Mouse (Mus musculus) stomach, postnatal 0 days (tissue): ENCODE measurements around the gene Hectd4. TPM values are rescaled to one million over a fixed set of nuclear protein-coding genes. Genes with fewer than 3 reads are reported as not detected.

Source experiments
- ATAC-seq: fragments of 200-750 bp; cut with Nextera tagmentation; 2 replicates; pipeline ENCODE4 v1.8.0; 2017; ENCODE audit not compliant: low FRiP score, low TSS enrichment
- DNase-seq: peaks from one replicate; pipeline ENCODE4 v3.0.0-alpha.2; 2016; ENCODE audit warnings: low spot score
- H3K27ac ChIP-seq: fragments of 300-500 bp; sonication (generic); replicated peaks from 2 replicates; pipeline ENCODE4 v1.5.1; 2014; ENCODE audit warnings: mild to moderate bottlenecking, control low read depth
- H3K27me3 ChIP-seq: fragments of 300-500 bp; sonication (generic); 2 replicates; pipeline ENCODE4 v1.6.1; 2014; ENCODE audit warnings: low read length; ENCODE audit not compliant: control insufficient read depth, insufficient read depth
- H3K36me3 ChIP-seq: fragments of 300-500 bp; sonication (generic); 2 replicates; pipeline ENCODE4 v1.6.1; 2014; ENCODE audit warnings: low read length, mixed read lengths; ENCODE audit not compliant: control insufficient read depth, insufficient read depth
- H3K4me1 ChIP-seq: fragments of 300-500 bp; sonication (generic); replicated peaks from 2 replicates; pipeline ENCODE4 v1.6.1; 2014; ENCODE audit warnings: antibody characterized with exemption; ENCODE audit not compliant: control insufficient read depth, insufficient read depth
- H3K4me2 ChIP-seq: fragments of 300-500 bp; sonication (generic); replicated peaks from 2 replicates; pipeline ENCODE4 v1.6.1; 2014; ENCODE audit warnings: low read depth, mild to moderate bottlenecking, control low read depth, moderate library complexity
- H3K4me3 ChIP-seq: fragments of 300-500 bp; sonication (generic); 2 replicates; pipeline ENCODE4 v1.5.1; 2014; ENCODE audit warnings: low read depth, low read length, control low read depth
- H3K9ac ChIP-seq: fragments of 300-500 bp; sonication (generic); 2 replicates; pipeline ENCODE4 v1.6.1; 2014; ENCODE audit warnings: mild to moderate bottlenecking, low read length, control low read depth, mixed read lengths
- H3K9me3 ChIP-seq: fragments of 300-500 bp; sonication (generic); 2 replicates; pipeline ENCODE4 v1.6.1; 2016; ENCODE audit warnings: low read length; ENCODE audit not compliant: control insufficient read depth
- CTCF ChIP-seq: IDR thresholded peaks from 2 replicates; pipeline ENCODE4 v1.5.1; 2016; ENCODE audit warnings: antibody characterized with exemption, low read depth, mild to moderate bottlenecking, moderate library complexity
- EP300 ChIP-seq: optimal IDR thresholded peaks from 2 replicates; pipeline ENCODE3; 2016; ENCODE audit warnings: antibody characterized with exemption
- WGBS: fragments of 180-500 bp; shearing (Covaris S2); extraction: QIAGEN DNeasy Blood & Tissue Kit; methylation state at CpG from one replicate; pipeline ENCODE4 v1.1.7; 2014; 5-methylcytosine and 5-hydroxymethylcytosine counted together
- polyA plus RNA-seq: library from polyadenylated mRNA; unstranded; fragments of >200 nt; fragmentation: Nextera tagmentation; extraction: Ambion mirVana; gene quantifications from 2 replicates; pipeline ENCODE4 v1.2.1, GENCODE M21; 2015

Hectd4 gene
- polyA plus RNA-seq, 1 experiment from 2014 or later: 1.7 TPM

DNA sequence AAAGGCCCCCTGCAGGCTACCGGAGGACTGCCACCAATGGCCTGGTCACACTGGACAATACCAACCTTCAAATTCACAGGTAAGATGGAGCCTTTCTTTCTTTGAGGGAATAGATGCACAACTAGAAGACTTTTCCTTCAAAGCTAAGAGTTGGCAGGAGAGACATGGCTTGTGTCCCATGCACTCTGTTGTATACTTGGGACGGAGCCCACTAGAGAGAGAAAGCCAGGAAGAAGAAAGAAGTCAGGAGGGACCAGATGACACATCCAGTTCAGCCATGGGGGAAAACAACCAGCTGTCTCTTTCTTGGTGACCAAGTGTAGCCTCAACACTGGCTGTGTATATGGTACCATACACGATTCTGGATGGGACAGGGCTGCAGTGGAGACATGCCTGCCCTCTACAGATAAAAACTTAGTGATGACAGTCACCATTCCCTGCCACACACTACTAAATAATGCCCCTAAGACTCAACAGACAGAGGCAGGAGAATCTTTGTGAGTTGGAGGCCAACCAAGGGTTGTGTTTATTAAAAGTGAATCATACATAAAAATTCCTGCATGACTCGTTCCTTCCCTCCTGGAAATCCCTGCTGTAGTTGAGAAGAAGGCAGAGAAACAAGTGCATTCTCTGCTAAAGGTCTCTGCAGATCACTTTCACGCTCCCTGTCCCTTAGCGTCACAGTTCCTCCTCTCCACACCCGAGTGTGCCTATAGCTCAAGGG is 119.7 kb downstream of the Hectd4 start:
- no peak overlapping the region for H3K9ac ChIP-seq
- H3K4me1 ChIP-seq: no peaks in the 10 kb centered on the region
- H3K4me2 ChIP-seq: no peak overlapping the region
- WGBS: 66% methylated on average over 7 of the region's 7 CpGs
- H3K27me3 ChIP-seq: no peaks in the 10 kb centered on the region
- TF ChIP-seq CTCF (no peak), EP300 (no peak)
- ATAC-seq (no peak), DNase-seq (no peak)
- H3K4me3 ChIP-seq: no peak overlapping the region
- peaks cover 40% of the 10 kb centered on the region for H3K36me3 ChIP-seq
- no peaks in the 10 kb centered on the region for H3K9me3 ChIP-seq
- peak overlapping the region; percentile 63; the same call in 1 of the 2 replicates for H3K27ac ChIP-seq

DNA sequence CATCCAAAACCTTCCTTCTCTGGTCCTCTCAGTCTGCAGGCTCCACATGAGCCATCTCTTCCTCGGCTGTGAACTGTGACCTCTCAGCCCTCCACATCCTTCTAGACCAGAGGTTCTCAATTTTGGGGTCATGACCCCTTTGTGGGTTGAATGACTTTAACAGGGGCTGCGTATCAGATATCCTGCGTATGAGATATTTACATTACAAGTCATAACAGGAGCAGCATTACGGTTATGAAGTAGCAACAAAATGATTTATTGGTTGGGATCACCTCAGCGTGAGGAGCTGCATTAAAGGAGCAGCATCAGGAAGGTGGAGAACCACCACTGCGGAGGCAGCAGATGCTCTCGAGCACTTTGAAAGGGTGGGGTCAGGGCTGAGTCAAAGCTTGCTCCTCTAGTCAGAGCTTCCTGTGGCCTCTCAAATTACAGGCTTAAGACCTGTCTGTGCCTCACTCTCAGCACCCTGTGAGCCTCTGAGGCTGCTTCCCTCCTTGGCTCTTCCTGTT is 121.0 kb downstream of the Hectd4 start:
- H3K27me3 ChIP-seq: no peaks in the 10 kb centered on the region
- peak; percentile 33; the same call in 1 of the 2 replicates for ATAC-seq
- H3K36me3 ChIP-seq: peaks cover 44% of the 10 kb centered on the region
- TF ChIP-seq EP300 (no peak), CTCF (no peak)
- H3K4me3 ChIP-seq: no peak overlapping the region
- no peak overlapping the region for H3K4me2 ChIP-seq
- 25% methylated on average over 7 of the region's 7 CpGs for WGBS
- no peak for DNase-seq
- 0 out of 2 replicates have a peak overlapping the region, but pooled peaks have one; percentile 31 for H3K27ac ChIP-seq
- no peak overlapping the region for H3K9ac ChIP-seq
- H3K9me3 ChIP-seq: no peaks in the 10 kb centered on the region
- no peaks in the 10 kb centered on the region for H3K4me1 ChIP-seq

DNA sequence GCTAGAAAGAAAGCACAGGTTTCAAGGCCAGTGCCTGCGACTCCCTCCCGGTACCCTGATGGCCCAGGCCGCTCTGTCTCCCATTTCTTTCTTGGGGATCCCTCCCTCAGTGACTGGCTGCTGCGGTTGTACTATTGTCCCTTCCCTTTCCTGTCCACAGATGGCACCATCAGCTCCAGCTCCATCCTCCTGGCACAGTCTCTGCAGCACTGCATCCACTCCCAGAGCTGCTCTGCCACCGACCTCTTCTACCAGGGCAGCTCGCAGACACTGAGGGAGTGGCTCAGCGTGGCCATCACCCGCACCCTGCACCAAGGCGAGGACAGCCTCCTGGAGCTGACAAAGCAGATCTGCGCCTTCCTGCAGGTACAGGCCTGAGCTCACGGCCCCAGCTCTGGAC is 122.5 kb downstream of the Hectd4 start:
- Histone ChIP-seq H3K27ac (no peak overlapping the region), H3K4me1 (no peaks in the 10 kb centered on the region), H3K9ac (no peak overlapping the region), H3K27me3 (no peaks in the 10 kb centered on the region), H3K36me3 (peaks cover 37% of the 10 kb centered on the region), H3K9me3 (no peaks in the 10 kb centered on the region), H3K4me2 (no peak overlapping the region), H3K4me3 (no peak overlapping the region)
- DNase-seq (no peak), ATAC-seq (no peak)
- TF ChIP-seq EP300 (no peak), CTCF (no peak)
- WGBS: 83% methylated on average over 11 of the region's 11 CpGs

DNA sequence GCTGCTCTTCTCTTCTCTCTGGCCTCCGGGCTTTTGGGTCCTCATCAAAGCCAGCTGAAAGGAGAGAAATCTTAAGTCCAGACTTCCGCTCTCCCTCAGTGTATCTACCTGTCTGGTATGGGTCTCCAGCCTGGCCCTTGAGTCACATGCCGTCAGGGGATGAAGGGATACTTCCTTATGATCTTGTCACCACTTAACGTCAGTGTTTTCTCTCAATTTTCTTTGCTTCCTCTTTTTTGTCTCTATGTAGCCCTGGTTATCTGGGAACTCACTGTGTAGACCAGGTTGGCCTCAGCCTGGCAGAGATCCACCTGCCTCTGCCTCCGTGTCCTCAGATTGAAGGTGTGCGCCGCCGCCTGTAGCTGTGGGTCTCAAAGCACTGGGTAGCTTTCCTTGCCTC is 124.0 kb downstream of the Hectd4 start:
- no peak for DNase-seq
- Histone ChIP-seq H3K4me2 (no peak overlapping the region), H3K27ac (no peak overlapping the region), H3K27me3 (no peaks in the 10 kb centered on the region), H3K9ac (no peak overlapping the region), H3K9me3 (no peaks in the 10 kb centered on the region), H3K4me1 (no peaks in the 10 kb centered on the region), H3K4me3 (no peak overlapping the region), H3K36me3 (peaks cover 39% of the 10 kb centered on the region)
- TF ChIP-seq CTCF (no peak), EP300 (no peak)
- no peak for ATAC-seq
- 96% methylated on average over 8 of the region's 8 CpGs for WGBS

DNA sequence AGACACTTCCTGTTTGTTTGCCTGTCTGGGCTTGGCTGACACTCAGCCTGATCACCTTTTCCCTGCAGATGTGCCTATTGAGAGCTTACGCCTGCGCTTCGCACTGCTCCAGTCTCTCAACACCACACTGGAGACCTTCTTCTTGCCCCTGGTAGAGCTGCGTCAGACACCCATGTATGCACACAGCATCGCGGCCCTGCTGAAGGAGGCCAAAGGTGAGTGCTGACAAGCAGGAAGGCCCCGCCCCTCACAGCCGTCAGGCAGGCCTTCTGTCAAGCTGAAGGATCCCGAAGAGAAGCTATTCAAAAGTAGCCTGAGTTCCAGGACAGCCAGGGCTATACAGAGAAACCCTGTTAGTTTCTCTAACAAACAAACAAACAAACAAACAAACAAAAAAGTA is 139.2 kb downstream of the Hectd4 start:
- 60% methylated on average over 9 of the region's 9 CpGs for WGBS
- peak; percentile 71 for DNase-seq
- H3K4me1 ChIP-seq: no peaks in the 10 kb centered on the region
- H3K27ac ChIP-seq: no peak overlapping the region
- H3K9me3 ChIP-seq: no peaks in the 10 kb centered on the region
- H3K9ac ChIP-seq: no peak overlapping the region
- peaks cover 40% of the 10 kb centered on the region for H3K36me3 ChIP-seq
- no peak overlapping the region for H3K4me2 ChIP-seq
- no peak overlapping the region for H3K4me3 ChIP-seq
- no peaks in the 10 kb centered on the region for H3K27me3 ChIP-seq
- TF ChIP-seq EP300 (no peak), CTCF (no peak)
- ATAC-seq: peak; percentile 67

DNA sequence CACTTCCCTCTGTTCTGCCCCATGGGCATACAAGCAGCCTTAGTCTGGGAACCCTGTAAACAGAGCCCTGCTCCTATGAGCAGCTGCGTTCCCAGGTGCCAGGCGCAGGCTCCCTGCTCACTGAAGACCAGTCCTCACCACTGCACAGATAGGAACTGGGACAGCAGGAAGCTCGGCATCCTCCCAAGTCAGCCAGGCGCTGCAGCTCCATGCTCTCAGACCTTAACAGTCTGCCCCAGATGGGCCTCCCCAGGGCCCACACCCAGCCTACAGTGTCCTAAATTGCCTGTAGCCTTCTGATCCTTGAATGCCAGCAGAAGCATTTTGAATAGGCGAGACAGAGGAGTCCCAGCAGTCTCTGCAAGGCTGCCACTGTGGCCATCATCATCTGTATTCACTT is 141.7 kb downstream of the Hectd4 start:
- H3K36me3 ChIP-seq: peaks cover 50% of the 10 kb centered on the region
- no peak for DNase-seq
- H3K27ac ChIP-seq: no peak overlapping the region
- no peaks in the 10 kb centered on the region for H3K4me1 ChIP-seq
- H3K9me3 ChIP-seq: no peaks in the 10 kb centered on the region
- TF ChIP-seq EP300: no peak
- 87% methylated on average over 5 of the region's 5 CpGs for WGBS
- no peak overlapping the region for H3K4me3 ChIP-seq
- no peak overlapping the region for H3K4me2 ChIP-seq
- no peaks in the 10 kb centered on the region for H3K27me3 ChIP-seq
- H3K9ac ChIP-seq: no peak overlapping the region
- no peak for ATAC-seq
